Mouse (Mus musculus): ENCODE results near the gene Noxo1.
A peak's percentile ranks its signal among the peaks of the same experiment; 100 is the strongest.

The Noxo1 gene

DNA sequence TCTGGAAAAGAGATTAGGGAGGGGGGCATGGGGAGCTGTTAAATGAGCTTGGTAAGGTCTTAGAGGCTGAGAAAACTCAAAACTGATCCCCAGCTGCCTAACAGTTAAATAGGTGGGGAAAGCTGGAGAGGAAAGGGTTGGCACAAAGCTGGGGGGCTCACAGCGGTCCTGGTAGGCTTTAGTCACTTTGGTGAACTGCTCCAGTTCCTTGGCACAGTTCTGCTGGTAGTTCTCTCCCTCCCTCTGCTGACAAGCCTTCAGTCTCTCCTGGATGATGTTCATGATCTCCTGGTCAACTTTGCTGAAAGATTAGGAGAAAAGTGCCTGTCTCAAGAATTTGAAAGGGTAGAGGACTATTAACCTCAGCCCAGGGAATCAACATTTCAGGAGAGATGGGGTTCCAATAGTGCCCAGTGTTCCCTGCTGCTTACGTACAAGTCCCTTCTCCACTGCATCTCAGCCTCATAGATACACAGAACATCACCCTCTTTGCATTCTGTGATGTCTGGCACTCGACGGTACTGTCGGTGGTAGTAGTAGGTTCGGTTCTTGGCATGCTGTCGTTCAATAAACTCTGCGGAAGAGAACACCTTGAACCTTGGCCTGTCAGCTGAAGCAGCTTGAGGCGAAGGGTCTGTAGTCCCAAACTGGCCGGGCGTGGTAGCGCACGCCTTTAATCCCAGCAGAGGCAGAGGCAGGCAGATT is 26.3 kb downstream of the Noxo1 start:
- Histone ChIP-seq H3K27me3 (ENCODE audit: insufficient read depth, low read length) (no peaks in the 10 kb centered on the region), H3K4me3 (replicated peaks; ENCODE audit: low read length) (peak overlapping the region; percentile 93), H3K4me1 (replicated peaks; ENCODE audit: low read depth, low read length) (peaks cover 50% of the 10 kb centered on the region), H3K9me3 (ENCODE audit: low read length) (no peaks in the 10 kb centered on the region), H3K36me3 (ENCODE audit: insufficient read depth, low read length) (peaks cover 40% of the 10 kb centered on the region)
- no peak for TF ChIP-seq POU5F1 (IDR thresholded peaks at IDR 0.05; ENCODE audit: borderline replicate concordance, low read length)
- TF ChIP-seq NANOG (IDR thresholded peaks at IDR 0.05; ENCODE audit: borderline replicate concordance, low read length) = no peak

DNA sequence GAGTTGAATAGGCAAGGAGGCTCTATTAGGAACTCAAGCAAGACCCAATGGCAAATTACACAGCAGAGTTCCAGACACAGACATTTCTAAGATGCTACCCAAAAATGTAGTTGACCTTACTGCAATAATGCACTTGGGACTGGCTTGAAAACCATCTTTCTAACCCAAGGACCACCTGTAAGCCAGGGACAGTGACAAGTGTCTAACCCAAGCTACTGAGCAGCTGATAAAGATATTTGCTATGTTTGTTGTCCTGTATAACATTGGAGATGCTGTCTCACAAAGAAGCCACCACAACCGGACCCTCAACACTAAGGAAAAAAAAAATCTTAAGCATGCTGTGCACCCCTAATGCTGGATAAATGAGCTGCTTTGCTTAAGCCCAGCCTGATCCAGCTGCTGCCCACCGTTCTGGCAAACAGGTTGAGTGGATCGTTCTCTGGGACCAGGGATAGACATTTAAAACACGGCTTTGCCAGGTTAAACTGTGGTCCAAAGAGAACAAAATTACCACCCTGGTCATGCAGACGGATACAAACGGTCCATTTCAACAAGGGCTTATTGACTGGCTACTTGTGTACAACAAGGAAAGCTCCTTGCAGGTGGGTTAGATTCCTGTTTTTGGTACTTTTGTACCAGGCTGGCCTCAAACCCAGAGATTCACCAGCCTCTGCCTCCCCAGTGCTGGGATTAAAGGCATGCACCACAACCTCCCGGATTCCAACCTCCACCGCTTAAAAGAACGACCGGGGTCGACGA is 27.3 kb downstream of the Noxo1 start:
- TF ChIP-seq POU5F1 (IDR thresholded peaks at IDR 0.05; ENCODE audit: borderline replicate concordance, low read length) (no peak), NANOG (IDR thresholded peaks at IDR 0.05; ENCODE audit: borderline replicate concordance, low read length) (no peak), CTCF (conservative IDR thresholded peaks at IDR 0.05; ENCODE audit: low read length) (no peak)
- peaks cover 50% of the 10 kb centered on the region for H3K4me1 ChIP-seq (replicated peaks; ENCODE audit: low read depth, low read length)
- peak overlapping the region; percentile 93 for H3K4me3 ChIP-seq (replicated peaks; ENCODE audit: low read length)
- H3K36me3 ChIP-seq (ENCODE audit: insufficient read depth, low read length) = peaks cover 30% of the 10 kb centered on the region
- no peaks in the 10 kb centered on the region for H3K27me3 ChIP-seq (ENCODE audit: insufficient read depth, low read length)
- H3K9me3 ChIP-seq (ENCODE audit: low read length) = no peaks in the 10 kb centered on the region

DNA sequence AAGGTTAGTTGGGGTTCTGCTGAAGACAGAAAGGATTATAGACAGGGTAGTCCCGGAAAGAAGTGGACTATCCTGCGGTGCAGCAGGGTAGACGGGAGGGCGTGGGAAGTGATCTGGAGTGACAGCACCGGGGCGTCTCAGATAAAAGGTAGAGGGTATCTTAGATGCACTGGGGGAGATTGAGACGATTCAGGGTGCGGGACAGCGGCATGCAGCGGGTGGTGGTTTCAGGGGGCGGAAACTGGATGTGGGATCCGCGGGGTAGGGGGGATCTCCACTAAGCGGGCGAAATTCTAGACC is 27.8 kb downstream of the Noxo1 start:
- H3K4me3 ChIP-seq (replicated peaks; ENCODE audit: low read length) = peak overlapping the region; percentile 93
- H3K9me3 ChIP-seq (ENCODE audit: low read length) = no peaks in the 10 kb centered on the region
- no peaks in the 10 kb centered on the region for H3K27me3 ChIP-seq (ENCODE audit: insufficient read depth, low read length)
- H3K36me3 ChIP-seq (ENCODE audit: insufficient read depth, low read length) = peaks cover 25% of the 10 kb centered on the region
- TF ChIP-seq NANOG (IDR thresholded peaks at IDR 0.05; ENCODE audit: borderline replicate concordance, low read length) (no peak), CTCF (conservative IDR thresholded peaks at IDR 0.05; ENCODE audit: low read length) (no peak), POU5F1 (IDR thresholded peaks at IDR 0.05; ENCODE audit: borderline replicate concordance, low read length) (no peak)
- peaks cover 50% of the 10 kb centered on the region for H3K4me1 ChIP-seq (replicated peaks; ENCODE audit: low read depth, low read length)

DNA sequence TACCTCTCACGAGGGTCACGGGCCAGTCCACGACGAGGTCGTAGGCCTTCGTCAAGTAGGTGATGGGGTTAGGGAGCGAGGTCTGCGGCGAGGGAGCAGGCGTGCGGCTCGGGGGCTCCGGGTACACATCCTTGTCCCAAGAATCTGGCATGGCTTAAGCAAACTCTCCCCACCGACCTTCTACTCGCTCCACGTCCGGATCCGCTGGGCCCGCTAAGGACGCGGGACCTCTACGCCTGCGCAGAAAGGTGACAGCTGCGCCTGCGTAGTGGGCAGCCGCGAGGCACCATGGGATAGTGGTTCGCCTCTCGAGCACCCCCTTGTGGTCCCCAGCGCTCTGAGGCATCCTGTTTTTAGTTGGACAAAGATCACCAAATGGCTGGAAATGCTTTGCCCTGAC is 28.1 kb downstream of the Noxo1 start, which contains the start of gene Ndufb10:
Gene Ndufb10, minus strand, starts transcription at position 295 of the 400 bp plus-strand sequence.
- no peaks in the 10 kb centered on the region for H3K9me3 ChIP-seq (ENCODE audit: low read length)
- H3K36me3 ChIP-seq (ENCODE audit: insufficient read depth, low read length) = peaks cover 24% of the 10 kb centered on the region
- H3K4me1 ChIP-seq (replicated peaks; ENCODE audit: low read depth, low read length) = peaks cover 53% of the 10 kb centered on the region
- TF ChIP-seq CTCF (conservative IDR thresholded peaks at IDR 0.05; ENCODE audit: low read length) = peak; percentile 93
- no peak for TF ChIP-seq POU5F1 (IDR thresholded peaks at IDR 0.05; ENCODE audit: borderline replicate concordance, low read length)
- peak within 1 kb of the TSS; percentile 93 for H3K4me3 ChIP-seq (replicated peaks; ENCODE audit: low read length)
- H3K27me3 ChIP-seq (ENCODE audit: insufficient read depth, low read length) = no peaks in the 10 kb centered on the region

DNA sequence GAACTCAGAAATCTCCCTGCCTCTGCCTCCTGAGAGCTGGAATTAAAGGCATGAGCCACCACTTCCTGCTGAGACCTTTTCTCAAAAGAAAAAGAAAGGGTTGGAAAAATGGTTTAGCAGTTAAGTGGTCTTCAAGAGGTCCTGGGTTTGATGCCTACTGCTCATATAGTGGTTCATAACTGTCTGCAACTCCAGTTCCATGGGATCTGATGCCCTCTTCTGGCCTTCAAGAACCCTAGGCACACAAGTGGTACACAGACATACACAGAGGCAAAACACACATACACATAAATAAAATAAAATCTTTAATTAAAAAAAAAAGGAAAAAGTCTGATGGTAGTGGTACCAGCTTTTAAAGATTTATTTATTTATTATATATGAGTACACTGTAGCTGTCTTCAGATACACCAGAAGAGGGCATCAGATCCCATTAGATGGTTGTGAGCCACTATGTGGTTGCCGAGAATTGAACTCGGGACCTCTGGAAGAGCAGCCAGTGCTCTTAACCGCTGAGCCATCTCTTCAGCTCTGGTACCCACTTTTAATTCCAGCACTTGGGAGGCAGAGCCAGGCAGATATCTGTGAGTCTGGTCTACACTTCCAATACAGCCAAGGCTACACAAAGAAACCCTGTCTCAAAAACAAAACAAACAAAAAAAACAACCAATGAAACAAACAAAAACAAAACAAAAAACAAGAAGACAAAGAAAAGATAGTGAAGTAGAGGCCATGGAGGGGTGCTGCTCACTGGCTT is 29.8 kb downstream of the Noxo1 start:
- TF ChIP-seq NANOG (IDR thresholded peaks at IDR 0.05; ENCODE audit: borderline replicate concordance, low read length) (no peak), POU5F1 (IDR thresholded peaks at IDR 0.05; ENCODE audit: borderline replicate concordance, low read length) (no peak), CTCF (conservative IDR thresholded peaks at IDR 0.05; ENCODE audit: low read length) (no peak)
- H3K4me3 ChIP-seq (replicated peaks; ENCODE audit: low read length) = no peak overlapping the region
- no peaks in the 10 kb centered on the region for H3K27me3 ChIP-seq (ENCODE audit: insufficient read depth, low read length)
- no peaks in the 10 kb centered on the region for H3K9me3 ChIP-seq (ENCODE audit: low read length)
- peaks cover 19% of the 10 kb centered on the region for H3K36me3 ChIP-seq (ENCODE audit: insufficient read depth, low read length)
- H3K4me1 ChIP-seq (replicated peaks; ENCODE audit: low read depth, low read length) = peaks cover 55% of the 10 kb centered on the region

DNA sequence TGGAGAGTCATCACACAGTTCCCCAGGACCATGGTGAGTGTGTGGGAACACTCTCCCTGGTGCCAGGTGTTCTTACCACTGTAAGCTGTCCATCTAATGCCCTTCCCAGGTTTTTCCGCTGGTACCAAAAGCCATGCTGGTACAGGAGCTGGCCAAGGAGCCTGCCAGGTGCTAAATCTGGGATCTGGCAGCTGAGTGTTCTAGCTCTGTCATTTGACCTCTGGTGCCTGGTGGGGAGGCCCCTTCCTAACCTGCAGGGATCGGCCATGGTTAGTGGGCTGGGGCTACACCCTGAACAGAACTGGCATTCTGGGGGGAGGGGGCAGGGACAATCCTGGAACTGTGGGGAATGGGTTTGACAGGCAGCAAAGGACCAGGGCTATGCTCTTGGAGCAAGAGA is 31.6 kb downstream of the Noxo1 start, which contains the start of gene Rpl3l:
Gene Rpl3l, plus strand, starts transcription at position 203 of the 400 bp plus-strand sequence.
- H3K9me3 ChIP-seq (ENCODE audit: low read length) = no peaks in the 10 kb centered on the region
- TF ChIP-seq POU5F1 (IDR thresholded peaks at IDR 0.05; ENCODE audit: borderline replicate concordance, low read length) (no peak), CTCF (conservative IDR thresholded peaks at IDR 0.05; ENCODE audit: low read length) (no peak), NANOG (IDR thresholded peaks at IDR 0.05; ENCODE audit: borderline replicate concordance, low read length) (no peak)
- H3K36me3 ChIP-seq (ENCODE audit: insufficient read depth, low read length) = peaks cover under 1% of the 10 kb centered on the region
- H3K27me3 ChIP-seq (ENCODE audit: insufficient read depth, low read length) = no peaks in the 10 kb centered on the region
- H3K4me3 ChIP-seq (replicated peaks; ENCODE audit: low read length) = peak within 1 kb of the TSS; percentile 62
- H3K4me1 ChIP-seq (replicated peaks; ENCODE audit: low read depth, low read length) = peaks cover 53% of the 10 kb centered on the region

DNA sequence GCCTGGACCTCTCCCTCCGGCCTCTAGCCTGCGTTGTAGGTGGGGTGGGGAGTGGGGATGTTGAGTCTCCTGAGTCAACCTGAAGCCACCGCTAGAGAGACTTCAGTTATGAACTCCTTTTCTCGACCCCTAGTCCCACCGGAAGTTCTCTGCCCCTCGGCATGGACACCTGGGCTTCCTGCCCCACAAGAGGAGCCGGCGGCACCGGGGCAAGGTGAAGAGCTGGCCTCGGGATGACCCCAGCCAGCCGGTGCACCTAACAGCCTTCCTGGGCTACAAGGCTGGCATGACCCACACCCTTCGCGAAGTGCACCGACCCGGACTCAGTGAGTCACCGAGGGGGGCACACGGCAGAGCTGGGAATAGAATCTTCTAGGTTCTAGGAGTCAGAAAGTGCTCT is 32.1 kb downstream of the Noxo1 start:
- Histone ChIP-seq H3K36me3 (ENCODE audit: insufficient read depth, low read length) (no peaks in the 10 kb centered on the region), H3K9me3 (ENCODE audit: low read length) (no peaks in the 10 kb centered on the region), H3K4me3 (replicated peaks; ENCODE audit: low read length) (peak overlapping the region; percentile 62), H3K27me3 (ENCODE audit: insufficient read depth, low read length) (no peaks in the 10 kb centered on the region), H3K4me1 (replicated peaks; ENCODE audit: low read depth, low read length) (peaks cover 53% of the 10 kb centered on the region)
- TF ChIP-seq POU5F1 (IDR thresholded peaks at IDR 0.05; ENCODE audit: borderline replicate concordance, low read length) (no peak), NANOG (IDR thresholded peaks at IDR 0.05; ENCODE audit: borderline replicate concordance, low read length) (no peak), CTCF (conservative IDR thresholded peaks at IDR 0.05; ENCODE audit: low read length) (no peak)

DNA sequence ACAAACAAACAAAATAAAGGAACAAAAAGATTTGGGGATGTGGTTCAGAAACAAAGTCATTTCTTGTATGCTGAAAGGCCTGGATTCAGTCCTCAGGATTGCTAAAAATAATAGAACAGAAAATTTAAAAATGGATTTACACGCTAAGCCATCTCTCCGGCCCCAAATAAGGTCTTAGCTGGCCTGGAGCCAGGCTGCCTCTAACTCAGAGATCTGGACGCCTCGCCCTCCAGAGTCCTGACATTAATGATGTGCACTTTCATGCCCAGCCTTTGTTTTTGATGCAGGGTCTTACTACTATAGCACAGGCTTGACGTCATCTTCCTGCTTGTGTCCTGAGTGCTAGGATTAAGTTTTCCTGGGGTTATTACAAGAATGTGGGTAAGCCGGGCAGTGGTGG is 33.0 kb downstream of the Noxo1 start:
- TF ChIP-seq POU5F1 (IDR thresholded peaks at IDR 0.05; ENCODE audit: borderline replicate concordance, low read length) (no peak), CTCF (conservative IDR thresholded peaks at IDR 0.05; ENCODE audit: low read length) (no peak), NANOG (IDR thresholded peaks at IDR 0.05; ENCODE audit: borderline replicate concordance, low read length) (no peak)
- H3K4me1 ChIP-seq (replicated peaks; ENCODE audit: low read depth, low read length) = peaks cover 56% of the 10 kb centered on the region
- H3K9me3 ChIP-seq (ENCODE audit: low read length) = no peaks in the 10 kb centered on the region
- no peak overlapping the region for H3K4me3 ChIP-seq (replicated peaks; ENCODE audit: low read length)
- no peaks in the 10 kb centered on the region for H3K36me3 ChIP-seq (ENCODE audit: insufficient read depth, low read length)
- no peaks in the 10 kb centered on the region for H3K27me3 ChIP-seq (ENCODE audit: insufficient read depth, low read length)
